Mouse (Mus musculus): ENCODE results near the gene Pdlim4. TPM values are rescaled to one million over a fixed set of nuclear protein-coding genes. Genes with fewer than 3 reads are reported as not detected.

Pdlim4 gene
- total RNA-seq (2014; rRNA removed) (27.6 and 30.9 TPM in 2 replicates), polyA plus RNA-seq (2015; fragmentation: Nextera tagmentation; extraction: Ambion mirVana) (47.9 and 50.7 TPM in 2 replicates)

DNA sequence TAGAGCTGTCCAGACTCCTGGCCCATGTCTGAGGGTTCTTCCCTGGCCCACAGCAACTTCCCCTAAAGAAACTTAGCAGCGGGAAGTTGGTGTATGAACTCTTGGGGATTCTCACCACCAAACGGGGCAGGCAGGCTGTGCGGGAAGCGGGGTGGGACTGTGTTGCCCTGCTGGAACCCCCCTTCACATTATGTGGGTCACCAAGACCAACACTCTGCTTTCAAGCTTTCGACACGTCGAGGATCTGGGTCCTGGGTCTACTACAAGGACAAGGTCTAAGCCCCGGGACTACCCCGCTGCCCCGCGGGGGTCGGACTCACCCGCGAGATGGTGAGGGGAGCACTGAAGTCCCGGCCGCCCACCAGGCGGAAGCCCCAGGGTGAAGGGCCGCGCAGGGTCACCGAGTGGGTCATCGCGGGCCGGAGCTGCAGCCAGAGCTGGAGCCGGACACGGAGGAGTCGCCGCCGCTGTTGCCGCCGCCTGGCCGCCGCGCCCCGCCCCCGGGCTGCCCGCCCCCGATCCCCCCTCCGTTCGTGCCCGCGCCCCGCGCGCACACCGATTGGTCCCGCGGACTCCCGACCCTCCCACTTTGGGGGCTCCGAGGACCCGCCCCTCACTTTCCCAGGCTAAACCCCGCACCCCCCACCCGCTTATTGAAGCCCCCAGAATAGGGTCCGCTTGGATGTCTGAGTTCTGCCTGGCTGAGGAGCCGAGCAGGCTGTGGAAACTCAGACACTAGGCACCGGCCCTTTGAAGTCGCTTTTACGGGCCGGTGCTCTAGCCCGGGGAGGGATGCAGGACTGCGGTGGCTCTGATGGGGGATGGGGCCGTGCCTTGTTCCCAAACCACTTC lies at the start of gene Pdlim4:
Gene Pdlim4, minus strand, starts transcription at position 495 of the 852 bp plus-strand sequence.
- peak; percentile 66 for DNase-seq
- H3K9ac ChIP-seq: peak within 1 kb of the TSS; percentile 63

DNA sequence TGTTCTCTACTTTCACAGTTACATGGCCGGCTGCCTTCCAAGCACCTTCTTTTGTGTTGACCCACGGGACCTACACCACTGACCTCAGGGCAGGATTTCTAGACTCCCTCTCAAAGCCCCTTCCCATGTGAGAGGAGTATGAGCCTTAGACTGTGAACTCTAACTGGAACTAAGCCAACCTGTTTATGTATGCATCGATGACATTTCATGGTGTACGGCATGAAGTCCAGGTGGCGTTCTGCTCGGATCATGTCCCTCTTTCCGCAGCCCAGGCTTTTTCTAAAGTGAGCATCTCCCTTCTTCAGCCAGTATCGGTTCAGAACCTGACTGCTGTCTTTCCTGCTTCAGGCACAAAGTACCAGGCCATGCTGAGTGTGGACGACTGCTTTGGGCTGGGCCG lies 48.3 kb upstream of the Pdlim4 start:
- Histone ChIP-seq H3K9me3 (ENCODE audit: low read length) (no peaks in the 10 kb centered on the region), H3K27ac (ENCODE audit: low read depth, low read length) (no peak overlapping the region), H3K9ac (no peak overlapping the region), H3K4me3 (ENCODE audit: low read depth, low read length) (no peak overlapping the region), H3K4me2 (ENCODE audit: low read depth) (no peak overlapping the region), H3K4me1 (ENCODE audit: insufficient read depth) (peaks cover 10% of the 10 kb centered on the region), H3K36me3 (ENCODE audit: insufficient read depth) (0 out of 2 replicates have a peak, but pooled peaks cover 7% of the 10 kb centered on the region), H3K27me3 (ENCODE audit: insufficient read depth, low read length) (no peaks in the 10 kb centered on the region)
- 79% methylated on average over 10 of the region's 10 CpGs for WGBS
- DNase-seq: no peak
- TF ChIP-seq CTCF (IDR thresholded peaks at IDR 0.05; ENCODE audit: low read depth): no peak
- no peak for ATAC-seq

More for the DNA sequence above, at the start of gene Pdlim4:
- TF ChIP-seq CTCF (IDR thresholded peaks at IDR 0.05; ENCODE audit: low read depth): no peak
- H3K36me3 ChIP-seq (ENCODE audit: insufficient read depth): no peaks in the 10 kb centered on the region
- ATAC-seq: peak; percentile 75
- H3K4me1 ChIP-seq (ENCODE audit: insufficient read depth): no peaks in the 10 kb centered on the region
- peak within 1 kb of the TSS; percentile 54 for H3K27ac ChIP-seq (ENCODE audit: low read depth, low read length)
- H3K9me3 ChIP-seq (ENCODE audit: low read length): no peaks in the 10 kb centered on the region
- H3K4me2 ChIP-seq (ENCODE audit: low read depth): peak within 1 kb of the TSS; percentile 91
- WGBS: under 1% methylated on average over 61 of the region's 61 CpGs
- H3K4me3 ChIP-seq (ENCODE audit: low read depth, low read length): peak within 1 kb of the TSS; percentile 55
- no peaks in the 10 kb centered on the region for H3K27me3 ChIP-seq (ENCODE audit: insufficient read depth, low read length)

DNA sequence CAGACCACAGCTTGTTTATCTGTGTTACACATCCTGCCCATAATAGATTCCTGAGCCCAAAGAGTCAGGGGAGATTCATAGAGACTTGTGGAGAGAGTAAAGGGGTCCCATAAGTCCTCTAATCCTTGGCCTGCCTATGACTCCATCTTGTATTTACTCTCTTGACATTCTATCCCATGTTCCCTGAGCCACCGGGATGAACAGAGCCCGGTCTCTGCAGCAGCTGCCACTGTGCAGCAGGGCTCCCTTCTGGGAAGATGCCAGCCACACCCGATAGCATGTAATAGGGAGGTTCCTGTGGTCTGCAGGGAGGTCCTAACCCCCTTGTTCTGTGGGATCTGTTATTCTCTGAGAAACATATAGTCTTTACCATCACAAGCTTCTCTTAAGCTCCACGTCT lies 47.6 kb upstream of the Pdlim4 start:
- H3K4me1 ChIP-seq (ENCODE audit: insufficient read depth): peaks cover 10% of the 10 kb centered on the region
- H3K27me3 ChIP-seq (ENCODE audit: insufficient read depth, low read length): no peaks in the 10 kb centered on the region
- no peak overlapping the region for H3K4me2 ChIP-seq (ENCODE audit: low read depth)
- 0 out of 2 replicates have a peak, but pooled peaks cover 7% of the 10 kb centered on the region for H3K36me3 ChIP-seq (ENCODE audit: insufficient read depth)
- DNase-seq: no peak
- no peak overlapping the region for H3K27ac ChIP-seq (ENCODE audit: low read depth, low read length)
- no peak overlapping the region for H3K9ac ChIP-seq
- no peaks in the 10 kb centered on the region for H3K9me3 ChIP-seq (ENCODE audit: low read length)
- 78% methylated on average over 4 of the region's 4 CpGs for WGBS
- ATAC-seq: no peak
- H3K4me3 ChIP-seq (ENCODE audit: low read depth, low read length): no peak overlapping the region
- TF ChIP-seq CTCF (IDR thresholded peaks at IDR 0.05; ENCODE audit: low read depth): no peak

DNA sequence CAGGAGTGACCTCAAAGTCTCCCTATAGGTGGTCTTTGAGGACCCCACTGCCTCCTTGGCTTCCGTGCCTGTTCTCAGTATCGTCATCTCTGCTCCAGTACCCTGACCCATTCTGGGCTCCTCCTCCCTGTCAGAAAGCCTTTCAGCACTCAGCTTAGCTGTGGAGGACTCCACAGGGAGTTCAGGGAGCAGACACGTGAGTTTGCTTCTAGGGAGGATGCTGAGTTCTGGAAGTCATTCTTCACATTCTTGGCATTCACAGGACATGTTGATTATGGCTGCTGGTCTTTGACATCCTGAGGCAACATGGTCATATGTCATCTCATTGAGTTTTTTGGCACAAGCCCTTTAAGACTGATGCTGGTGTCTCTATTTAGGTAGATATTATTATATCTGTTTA lies 47.1 kb upstream of the Pdlim4 start:
- Histone ChIP-seq H3K4me3 (ENCODE audit: low read depth, low read length) (no peak overlapping the region), H3K36me3 (ENCODE audit: insufficient read depth) (0 out of 2 replicates have a peak, but pooled peaks cover 7% of the 10 kb centered on the region), H3K27ac (ENCODE audit: low read depth, low read length) (no peak overlapping the region), H3K9me3 (ENCODE audit: low read length) (no peaks in the 10 kb centered on the region), H3K27me3 (ENCODE audit: insufficient read depth, low read length) (no peaks in the 10 kb centered on the region), H3K9ac (no peak overlapping the region), H3K4me2 (ENCODE audit: low read depth) (no peak overlapping the region), H3K4me1 (ENCODE audit: insufficient read depth) (peaks cover 10% of the 10 kb centered on the region)
- no peak for ATAC-seq
- 63% methylated on average over 3 of the region's 3 CpGs for WGBS
- DNase-seq: no peak
- TF ChIP-seq CTCF (IDR thresholded peaks at IDR 0.05; ENCODE audit: low read depth): no peak

DNA sequence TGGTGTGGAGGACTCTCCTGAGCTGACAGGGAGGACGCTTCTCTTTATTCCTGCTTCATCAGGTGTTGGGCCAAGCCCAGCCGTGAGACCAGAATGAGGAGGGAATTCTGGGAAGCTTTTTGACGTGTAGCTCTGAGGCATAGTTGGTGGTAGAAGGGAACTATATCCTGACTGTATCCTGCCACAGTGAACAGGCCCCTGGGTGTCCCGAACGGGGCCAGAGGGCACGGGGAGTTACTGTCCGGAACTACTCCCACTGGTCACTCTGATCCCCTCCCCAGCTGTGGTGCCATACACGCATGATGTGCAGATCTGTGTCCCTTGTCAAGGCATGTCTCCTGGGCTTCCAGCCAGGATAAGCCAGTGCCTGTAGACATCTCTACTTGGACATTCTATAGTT lies 46.5 kb upstream of the Pdlim4 start:
- Histone ChIP-seq H3K4me2 (ENCODE audit: low read depth) (no peak overlapping the region), H3K27ac (ENCODE audit: low read depth, low read length) (no peak overlapping the region), H3K27me3 (ENCODE audit: insufficient read depth, low read length) (no peaks in the 10 kb centered on the region), H3K4me1 (ENCODE audit: insufficient read depth) (peaks cover 10% of the 10 kb centered on the region), H3K9ac (no peak overlapping the region), H3K36me3 (ENCODE audit: insufficient read depth) (0 out of 2 replicates have a peak, but pooled peaks cover 7% of the 10 kb centered on the region), H3K4me3 (ENCODE audit: low read depth, low read length) (no peak overlapping the region), H3K9me3 (ENCODE audit: low read length) (no peaks in the 10 kb centered on the region)
- ATAC-seq: no peak
- 81% methylated on average over 8 of the region's 8 CpGs for WGBS
- TF ChIP-seq CTCF (IDR thresholded peaks at IDR 0.05; ENCODE audit: low read depth): no peak
- no peak for DNase-seq

DNA sequence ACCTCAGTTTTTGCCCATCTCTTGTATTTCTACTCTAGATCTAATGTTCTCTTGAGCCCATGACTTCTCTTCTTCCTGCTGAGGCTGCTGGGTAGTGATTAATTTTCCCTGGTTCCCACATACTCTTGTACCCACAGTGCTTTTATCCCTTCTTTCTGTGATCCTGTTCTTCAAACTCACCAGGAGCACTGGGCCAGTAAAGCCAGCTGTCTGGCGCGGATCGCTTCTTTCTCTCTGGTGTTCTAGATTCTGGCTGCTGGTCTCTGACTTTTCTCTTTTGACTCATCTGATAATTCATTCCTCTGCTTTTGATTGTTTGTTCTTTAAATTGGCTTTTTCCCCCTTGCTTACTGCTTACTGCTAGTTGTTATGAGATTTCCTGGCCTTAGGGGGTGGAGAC lies 45.9 kb upstream of the Pdlim4 start:
- Histone ChIP-seq H3K4me1 (ENCODE audit: insufficient read depth) (peaks cover 10% of the 10 kb centered on the region), H3K4me2 (ENCODE audit: low read depth) (no peak overlapping the region), H3K27ac (ENCODE audit: low read depth, low read length) (no peak overlapping the region), H3K9ac (no peak overlapping the region), H3K36me3 (ENCODE audit: insufficient read depth) (0 out of 2 replicates have a peak, but pooled peaks cover 3% of the 10 kb centered on the region), H3K27me3 (ENCODE audit: insufficient read depth, low read length) (no peaks in the 10 kb centered on the region), H3K9me3 (ENCODE audit: low read length) (no peaks in the 10 kb centered on the region), H3K4me3 (ENCODE audit: low read depth, low read length) (no peak overlapping the region)
- DNase-seq (no peak), ATAC-seq (no peak)
- WGBS: 91% methylated on average over 3 of the region's 3 CpGs
- TF ChIP-seq CTCF (IDR thresholded peaks at IDR 0.05; ENCODE audit: low read depth): no peak

DNA sequence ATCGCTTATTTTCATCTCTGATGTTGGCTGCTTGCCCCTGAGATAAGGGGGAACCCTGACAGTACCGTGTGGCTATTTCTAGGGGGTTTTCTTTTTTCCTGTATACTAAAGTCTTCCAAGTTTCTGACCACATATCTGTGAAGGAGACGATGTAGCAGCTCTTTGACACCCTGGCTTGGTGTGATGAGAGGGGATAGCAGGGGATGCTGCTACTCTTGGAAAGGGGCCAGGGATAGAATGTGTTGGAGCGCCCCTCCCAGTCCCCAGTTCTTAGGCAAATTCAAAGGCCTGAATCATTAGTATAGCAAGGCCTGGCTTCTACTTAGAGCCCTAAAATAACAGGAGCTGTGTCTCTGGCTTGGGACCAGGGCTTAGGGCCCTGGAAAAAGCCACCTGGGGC lies 44.5 kb upstream of the Pdlim4 start:
- 10% methylated on average over 4 of the region's 4 CpGs for WGBS
- peak overlapping the region; percentile 42 for H3K9ac ChIP-seq
- no peak overlapping the region for H3K4me3 ChIP-seq (ENCODE audit: low read depth, low read length)
- peak overlapping the region; percentile 20 for H3K4me2 ChIP-seq (ENCODE audit: low read depth)
- no peaks in the 10 kb centered on the region for H3K36me3 ChIP-seq (ENCODE audit: insufficient read depth)
- H3K27me3 ChIP-seq (ENCODE audit: insufficient read depth, low read length): no peaks in the 10 kb centered on the region
- peak overlapping the region; percentile 84 for H3K27ac ChIP-seq (ENCODE audit: low read depth, low read length)
- no peak for TF ChIP-seq CTCF (IDR thresholded peaks at IDR 0.05; ENCODE audit: low read depth)
- H3K9me3 ChIP-seq (ENCODE audit: low read length): no peaks in the 10 kb centered on the region
- ATAC-seq (peak; percentile 36), DNase-seq (no peak)
- peaks cover 10% of the 10 kb centered on the region for H3K4me1 ChIP-seq (ENCODE audit: insufficient read depth)

Measured in forebrain, postnatal 0 days (tissue).